Mouse (Mus musculus): Measurements from ENCODE around the gene Skil.
A peak's percentile ranks its signal among the peaks of the same experiment; 100 is the strongest.
"Not testable (repeated sequence)": the region's sequence is repeated elsewhere in the genome, so short reads cannot be mapped to it uniquely, and the experiment has no call there.

Skil gene

DNA sequence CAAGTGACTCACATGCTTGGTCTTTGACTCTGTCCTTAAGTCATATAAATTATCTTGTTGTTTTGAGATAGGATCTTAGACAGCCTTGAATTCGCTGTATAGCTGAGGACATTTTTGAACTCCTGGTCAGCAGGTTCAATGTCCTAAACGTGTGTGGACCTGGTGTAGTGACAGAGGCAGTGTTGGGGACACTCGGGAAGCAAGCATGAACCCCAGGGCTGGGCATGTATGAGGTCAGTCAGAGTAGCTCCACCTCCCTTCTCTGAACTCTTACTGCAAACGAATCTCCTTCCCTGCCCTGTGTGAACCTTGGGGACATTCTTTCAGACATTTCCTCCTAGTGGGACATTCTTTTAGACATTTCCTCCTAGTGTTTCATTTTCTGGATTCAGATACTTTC lies 34.9 kb downstream of the Skil start:
- DNase-seq, result no peak

GRCm38 (mm10) chr3:31133664-31134063 lies 38.8 kb downstream of the Skil start:
- DNase-seq, result peak in 1 of 2 experiments; percentile 31

DNA sequence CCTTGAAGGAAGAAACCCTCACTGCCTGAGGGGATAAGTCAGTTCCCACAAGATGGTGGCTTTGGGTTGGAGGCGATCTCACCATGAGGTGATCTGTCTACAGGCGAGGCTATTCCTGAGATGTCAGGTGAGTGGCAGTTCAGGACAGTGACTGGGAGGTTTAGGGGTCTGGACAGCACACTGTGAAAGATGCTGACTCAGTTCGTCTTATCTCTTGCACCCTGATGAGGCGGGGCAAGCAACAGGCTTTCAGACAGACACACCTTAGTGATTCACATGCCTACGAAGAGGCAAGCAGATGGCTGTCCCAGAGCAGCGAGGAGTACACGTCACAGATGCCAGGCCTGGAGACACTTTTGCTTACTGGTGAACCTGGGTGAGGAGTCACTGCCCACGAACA lies 39.4 kb downstream of the Skil start:
- DNase-seq, result no peak

DNA sequence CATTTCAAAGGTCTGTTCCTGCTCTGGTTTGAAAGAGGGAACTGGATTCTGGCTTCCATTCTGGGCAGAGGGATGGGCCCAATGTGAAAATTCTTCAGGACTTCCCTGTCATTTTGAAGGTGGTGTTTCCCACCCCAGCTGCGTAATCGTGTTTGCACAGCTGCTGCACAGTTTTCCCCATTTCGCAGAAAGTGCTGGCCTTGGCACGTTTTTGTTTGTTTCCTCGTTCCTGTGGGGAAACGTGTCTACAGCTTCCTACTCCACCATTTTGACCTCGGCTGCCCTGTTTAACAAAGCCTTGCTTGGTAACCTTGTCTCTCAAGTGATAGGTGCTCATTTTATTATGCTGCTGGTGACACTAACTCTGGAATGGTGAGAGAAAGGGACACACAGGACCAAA lies 39.8 kb downstream of the Skil start:
- DNase-seq, result no peak

DNA sequence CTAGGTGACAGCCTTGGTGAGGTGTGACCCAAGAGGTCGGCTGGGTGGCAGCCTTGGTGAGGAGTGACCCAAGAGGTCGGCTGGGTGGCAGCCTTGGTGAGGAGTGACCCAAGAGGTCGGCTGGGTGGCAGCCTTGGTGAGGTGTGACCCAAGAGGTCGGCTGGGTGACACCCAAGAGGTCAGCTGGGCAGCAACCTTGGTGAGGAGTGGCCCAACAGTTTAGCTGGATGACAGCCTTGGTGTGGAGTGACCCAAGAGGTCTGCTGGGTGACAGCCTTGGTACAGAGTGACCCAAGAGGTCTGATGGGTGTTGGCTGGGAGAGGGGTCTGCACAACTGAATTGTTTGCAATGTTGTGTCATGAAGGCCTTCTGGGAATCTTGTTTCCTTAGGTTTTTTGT lies 41.7 kb downstream of the Skil start:
- DNase-seq, result not testable (repeated sequence)

DNA sequence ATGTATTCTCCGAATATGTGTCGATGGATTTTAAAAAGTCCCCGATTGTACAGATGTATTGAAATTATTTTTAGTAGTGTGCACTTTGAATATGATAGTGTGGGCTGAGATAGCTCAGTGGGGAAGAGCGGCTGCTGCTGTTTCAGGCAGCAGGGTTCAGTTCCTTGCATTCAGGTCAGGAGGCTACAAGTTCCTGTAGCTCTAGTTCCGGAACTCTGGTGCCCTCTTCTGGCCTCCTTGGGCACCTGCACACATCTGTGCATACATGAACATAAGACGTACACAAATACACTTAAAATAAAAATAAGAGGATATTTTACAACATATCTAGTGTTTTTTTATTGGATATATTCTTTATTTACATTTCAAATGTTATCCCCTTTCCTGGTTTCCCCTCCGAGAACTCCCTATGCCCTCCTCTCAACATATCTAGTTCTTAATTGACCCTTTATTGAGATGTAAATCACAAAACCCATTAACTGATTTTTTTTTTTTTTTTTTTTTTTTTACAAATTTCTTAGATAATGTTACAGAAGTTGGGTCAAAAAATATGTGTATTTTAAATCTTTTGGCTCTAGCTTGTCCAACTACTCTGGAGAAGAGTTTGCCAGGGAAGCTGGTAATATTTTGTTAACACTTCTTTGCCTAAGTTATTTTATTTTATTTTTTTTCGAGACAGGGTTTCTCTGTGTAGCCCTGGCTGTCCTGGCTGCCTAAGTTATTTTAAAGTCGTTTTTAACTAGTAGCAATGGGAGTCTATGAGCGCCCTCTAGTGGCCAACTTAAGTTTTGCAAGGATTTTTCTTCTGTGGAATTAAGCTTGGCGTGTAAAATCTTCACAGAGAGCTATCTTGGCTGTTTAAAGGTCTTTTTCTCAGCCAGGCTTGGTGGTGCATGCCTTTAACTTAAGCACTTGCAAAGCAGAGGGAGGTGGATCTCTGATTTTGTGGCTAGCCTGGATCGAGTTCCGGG lies 43.9 kb downstream of the Skil start:
- peak in 1 of 2 experiments; percentile 81 for DNase-seq

- no peak for DNase-seq
These were observed 46.8 kb downstream of the Skil start for GRCm38 (mm10) chr3:31141621-31142020.

GRCm38 (mm10) chr3:31145222-31145621 lies 50.4 kb downstream of the Skil start:
- DNase-seq, result not testable (repeated sequence)

DNA sequence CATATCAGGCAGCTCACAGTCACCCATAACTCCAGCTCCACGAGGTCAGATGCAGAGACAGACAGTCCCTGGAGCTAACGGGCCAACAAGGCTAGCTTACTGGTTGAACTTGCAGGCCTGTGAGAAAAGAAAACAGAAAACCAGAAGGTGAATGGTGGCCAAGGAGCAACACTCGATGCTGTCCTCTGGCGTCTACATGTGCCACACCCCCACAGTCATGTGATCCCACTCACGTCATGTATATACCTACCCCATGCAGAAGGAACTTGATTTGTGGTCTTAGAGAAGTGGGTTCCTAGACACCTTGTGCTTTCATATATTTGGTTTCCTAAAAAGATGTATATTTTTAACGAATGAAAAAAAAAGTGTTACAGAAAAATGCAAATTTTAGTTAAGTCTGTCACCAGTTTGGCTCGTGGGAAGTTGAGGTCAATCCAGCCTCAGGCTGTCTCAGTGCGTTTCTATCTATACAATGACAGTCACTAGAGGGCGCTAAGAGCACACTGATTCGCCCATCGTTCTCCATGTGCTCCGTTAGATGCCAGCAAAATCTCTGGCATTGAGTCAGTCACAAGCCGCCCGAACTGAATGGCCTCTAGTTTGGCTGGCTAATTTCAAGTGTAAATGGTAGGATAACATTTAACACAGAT lies 50.9 kb downstream of the Skil start:
- peak; percentile 57 to 75 for DNase-seq

- DNase-seq, result no peak
These were observed 53.7 kb downstream of the Skil start for GRCm38 (mm10) chr3:31148595-31148994.

- peak; percentile 49 to 60 for DNase-seq
These were observed 54.8 kb downstream of the Skil start, which contains the start of gene Cldn11 for GRCm38 (mm10) chr3:31149706-31150105. Gene Cldn11, plus strand, starts transcription at chr3:31149920.

- DNase-seq, result no peak
These were observed 57.2 kb downstream of the Skil start for GRCm38 (mm10) chr3:31152108-31152507.

DNA sequence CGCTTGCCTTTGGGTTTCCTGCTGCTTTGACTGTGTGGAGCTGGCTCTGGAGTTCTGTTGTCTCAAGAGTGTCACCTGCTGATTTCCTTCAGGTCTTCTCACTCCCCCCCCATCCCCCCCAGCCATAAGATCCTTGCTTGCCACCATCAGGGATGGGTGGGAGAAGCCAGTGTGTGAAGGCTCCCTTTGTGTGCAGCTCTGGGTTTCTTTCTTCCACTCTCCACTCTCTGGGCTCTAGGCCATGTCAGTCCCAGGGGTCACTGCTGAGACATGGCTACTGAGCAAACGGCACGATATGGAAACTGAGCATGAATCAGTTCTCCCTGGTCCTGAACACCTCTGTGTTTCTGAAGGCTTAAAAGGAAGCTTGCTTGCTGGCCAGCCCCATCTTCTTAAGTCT lies 61.3 kb downstream of the Skil start:
- no peak for DNase-seq

DNA sequence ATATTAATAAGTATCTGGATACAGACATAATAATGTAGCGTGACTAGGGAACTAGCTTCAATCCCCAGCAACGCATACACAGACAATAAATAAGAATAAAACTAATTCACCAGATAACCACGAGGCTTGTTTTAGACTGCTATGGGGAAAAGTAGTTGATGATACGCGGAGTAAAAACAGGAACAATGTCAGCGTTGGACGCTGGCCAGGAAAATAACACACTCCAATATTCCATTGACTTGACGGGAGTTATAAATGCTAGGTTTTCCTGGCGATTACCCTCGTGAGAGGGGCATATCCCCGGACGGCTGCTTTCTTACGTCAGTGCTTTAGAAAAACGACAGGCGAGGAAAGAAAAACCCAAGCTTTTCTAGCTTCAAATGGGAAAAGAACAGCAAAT lies 62.9 kb downstream of the Skil start:
- no peak for DNase-seq

- DNase-seq, result no peak
These were observed 65.2 kb downstream of the Skil start for GRCm38 (mm10) chr3:31160046-31160445.

DNA sequence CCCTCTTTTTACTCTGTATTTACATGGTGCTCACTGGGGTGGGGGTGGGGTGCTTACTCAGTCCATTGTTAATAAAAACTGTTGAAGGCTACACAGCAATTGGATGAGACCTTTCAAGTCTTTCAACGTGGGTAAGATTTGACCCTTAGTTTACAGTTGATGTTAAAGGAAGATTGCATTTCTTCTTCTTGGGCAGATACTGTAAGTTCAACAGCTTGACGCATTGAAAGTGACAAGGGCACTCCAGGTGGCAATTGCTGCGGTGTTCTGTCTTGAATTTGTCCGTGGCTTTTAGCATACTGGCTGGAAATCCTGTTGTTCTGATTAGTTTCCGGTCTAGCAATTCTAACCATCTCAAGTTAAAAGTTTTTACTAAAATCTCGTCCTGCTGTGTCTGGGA lies 66.5 kb downstream of the Skil start:
- no peak for DNase-seq

DNA sequence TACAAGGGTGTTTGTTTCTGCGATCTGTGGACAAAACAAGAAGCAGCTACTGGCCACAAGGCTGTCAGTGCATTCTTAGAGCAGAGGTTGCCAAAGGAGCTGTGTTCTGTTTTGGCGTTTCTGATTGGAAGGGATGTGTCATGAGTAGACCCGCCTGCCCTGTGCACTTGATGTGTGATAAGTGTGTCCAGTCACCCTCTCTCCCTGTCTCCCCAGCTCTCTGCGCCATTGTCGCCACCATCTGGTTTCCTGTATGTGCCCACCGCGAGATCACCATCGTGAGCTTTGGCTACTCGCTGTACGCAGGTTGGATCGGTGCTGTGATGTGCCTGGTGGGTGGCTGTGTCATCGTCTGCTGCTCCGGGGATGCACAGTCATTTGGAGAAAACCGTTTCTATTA lies 68.0 kb downstream of the Skil start:
- DNase-seq, result no peak

DNA sequence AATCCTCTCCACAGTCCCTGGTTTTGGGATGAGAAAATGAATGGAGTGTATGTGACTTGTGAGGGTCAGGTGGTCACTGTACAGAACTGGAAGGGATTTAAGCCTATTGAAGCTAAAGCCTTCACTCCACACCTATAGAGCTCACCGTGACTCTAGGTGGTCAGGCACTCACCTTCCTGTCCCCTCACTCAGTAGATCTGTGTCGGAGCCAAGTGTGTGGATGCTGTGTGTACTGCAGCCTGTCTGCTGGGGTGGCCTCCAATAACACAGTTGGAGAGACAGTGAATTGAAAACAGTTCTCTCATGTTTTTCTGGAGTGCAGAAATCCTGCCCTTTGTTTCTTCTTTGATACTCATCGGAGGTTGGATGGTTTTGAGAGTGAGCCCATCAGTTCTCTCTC lies 70.9 kb downstream of the Skil start:
- DNase-seq, result no peak

- peak; percentile 16 to 59 for DNase-seq
These were observed 71.6 kb downstream of the Skil start for GRCm38 (mm10) chr3:31166365-31166871.
